Mouse (Mus musculus): ENCODE measurements around the gene Hamp2.

DNA sequence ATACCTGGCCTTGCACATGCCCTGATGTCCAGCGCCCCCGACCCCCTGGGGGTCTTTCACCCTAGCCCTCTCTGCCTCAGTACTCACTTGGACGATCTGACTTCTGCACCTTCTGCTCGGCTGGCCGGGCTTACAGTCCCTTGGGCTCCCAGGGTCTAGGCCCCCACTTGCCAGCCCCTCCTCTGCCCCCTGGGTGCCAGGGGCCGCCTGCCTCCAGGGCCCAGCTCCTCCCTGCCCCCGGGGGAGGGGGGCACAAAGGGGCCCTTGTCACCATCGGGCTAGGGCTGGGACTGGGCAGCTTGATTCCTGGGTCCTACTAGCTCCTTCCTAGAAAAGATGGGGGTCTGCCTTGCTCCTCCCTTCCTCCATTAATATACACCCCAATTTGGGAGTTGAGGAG lies 9.7 kb downstream of the Hamp2 start, which contains the start of gene Mag:
- TF ChIP-seq CEBPB (IDR thresholded peaks at IDR 0.05; ENCODE audit: insufficient read depth, poor library complexity, severe bottlenecking) (no peak), TCF12 (IDR thresholded peaks at IDR 0.05; ENCODE audit: insufficient read depth, poor library complexity, severe bottlenecking) (no peak), POLR2A (IDR thresholded peaks at IDR 0.05; ENCODE audit: insufficient read length, low read depth) (no peak), MAX (IDR thresholded peaks at IDR 0.05; ENCODE audit: low read depth) (no peak), USF1 (IDR thresholded peaks at IDR 0.05; ENCODE audit: low read depth) (no peak), SRF (IDR thresholded peaks at IDR 0.05; ENCODE audit: control insufficient read depth, insufficient read length, low read depth) (no peak)

Data from myocyte (in vitro differentiated cells).